Mouse (Mus musculus): ENCODE data around the gene Brsk1.

Gene Brsk1

DNA sequence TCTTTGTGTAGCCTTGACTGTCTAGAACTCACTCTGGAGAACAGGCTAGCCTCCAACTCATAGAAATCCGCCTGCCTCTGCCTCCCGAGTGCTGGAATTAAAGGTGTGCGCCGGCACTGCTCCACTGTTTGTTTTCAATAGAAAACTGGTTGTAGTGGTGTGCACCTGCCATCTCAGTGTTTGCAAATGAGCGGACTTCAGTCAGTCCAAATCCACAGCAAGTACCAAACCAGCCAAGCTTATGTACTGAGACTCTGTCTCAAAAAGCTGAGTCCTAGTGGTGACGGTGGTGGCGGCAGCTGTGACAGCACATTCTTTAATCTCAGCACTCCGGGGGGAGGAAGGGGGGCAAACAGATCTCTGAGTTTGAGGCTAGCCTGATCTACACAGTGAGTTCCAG is 21.9 kb upstream of the Brsk1 start:
- no peak for DNase-seq (ENCODE audit: low read depth, low spot score)

DNA sequence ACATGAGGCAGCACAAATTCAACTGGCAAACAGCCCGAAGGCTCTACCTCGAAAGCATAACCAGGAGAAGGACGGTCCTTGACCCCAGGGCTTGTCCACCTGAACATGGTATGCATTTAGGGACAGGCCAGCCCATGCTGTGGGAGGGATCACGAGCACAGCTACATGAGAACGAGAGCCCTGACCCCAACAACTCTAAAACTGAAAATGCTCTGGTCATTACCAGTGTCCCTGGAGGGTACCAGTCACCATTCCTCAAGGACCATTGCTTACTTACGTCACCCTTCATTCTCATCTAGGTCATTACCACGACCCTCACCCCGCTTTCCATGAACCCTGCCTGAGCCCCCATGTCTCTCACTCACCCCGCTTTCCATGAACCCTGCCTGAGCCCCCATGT is 21.2 kb upstream of the Brsk1 start:
- no peak for DNase-seq (ENCODE audit: low read depth, low spot score)

DNA sequence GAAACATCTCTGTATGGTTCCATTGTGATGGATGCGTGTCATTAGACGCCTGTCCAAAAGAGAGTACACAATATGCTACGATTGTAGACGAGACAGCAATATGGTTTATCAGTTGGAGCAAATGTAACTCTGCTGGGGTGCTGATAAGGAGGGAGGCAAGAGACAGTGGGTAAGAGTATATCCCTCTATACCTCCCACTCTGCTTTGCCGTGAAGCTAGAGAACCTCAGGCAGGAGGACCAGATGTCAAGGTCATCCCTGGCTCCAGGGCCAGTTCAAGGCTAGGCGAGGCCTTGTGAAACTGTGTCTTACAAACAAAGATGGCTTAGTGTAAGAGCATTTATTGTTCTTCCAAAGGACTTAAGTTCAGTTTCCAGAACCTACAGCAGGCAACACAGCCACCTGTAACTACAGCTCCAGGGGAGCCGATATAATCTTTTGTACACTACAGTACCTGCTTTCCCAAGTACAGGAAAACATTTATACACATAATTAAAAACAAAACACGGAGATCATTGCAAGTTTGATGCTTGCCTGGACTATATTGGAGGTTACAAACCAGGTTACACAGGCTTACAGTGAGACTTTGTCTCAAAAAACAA is 19.6 kb upstream of the Brsk1 start:
- no peak for DNase-seq (ENCODE audit: low read depth, low spot score)

DNA sequence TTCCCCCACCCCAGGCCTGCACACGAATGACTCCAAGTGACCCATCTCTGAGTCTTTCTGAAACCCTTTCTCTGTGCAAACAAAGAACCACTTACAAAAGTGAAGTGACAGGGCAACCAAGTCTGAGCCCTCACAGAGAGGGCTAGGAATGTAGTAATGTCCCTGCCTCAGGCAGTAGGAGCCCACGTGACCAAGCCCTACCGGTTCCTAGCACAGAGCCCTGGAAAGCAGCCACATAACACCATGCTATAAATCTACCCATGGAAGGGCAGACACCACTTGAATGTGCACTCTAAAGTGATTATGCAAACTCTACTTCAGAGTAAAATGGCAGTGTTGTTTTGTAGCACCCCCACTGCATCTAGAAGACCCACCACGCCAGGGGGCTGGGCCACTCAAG is 18.4 kb upstream of the Brsk1 start:
- no peak for DNase-seq (ENCODE audit: low read depth, low spot score)

DNA sequence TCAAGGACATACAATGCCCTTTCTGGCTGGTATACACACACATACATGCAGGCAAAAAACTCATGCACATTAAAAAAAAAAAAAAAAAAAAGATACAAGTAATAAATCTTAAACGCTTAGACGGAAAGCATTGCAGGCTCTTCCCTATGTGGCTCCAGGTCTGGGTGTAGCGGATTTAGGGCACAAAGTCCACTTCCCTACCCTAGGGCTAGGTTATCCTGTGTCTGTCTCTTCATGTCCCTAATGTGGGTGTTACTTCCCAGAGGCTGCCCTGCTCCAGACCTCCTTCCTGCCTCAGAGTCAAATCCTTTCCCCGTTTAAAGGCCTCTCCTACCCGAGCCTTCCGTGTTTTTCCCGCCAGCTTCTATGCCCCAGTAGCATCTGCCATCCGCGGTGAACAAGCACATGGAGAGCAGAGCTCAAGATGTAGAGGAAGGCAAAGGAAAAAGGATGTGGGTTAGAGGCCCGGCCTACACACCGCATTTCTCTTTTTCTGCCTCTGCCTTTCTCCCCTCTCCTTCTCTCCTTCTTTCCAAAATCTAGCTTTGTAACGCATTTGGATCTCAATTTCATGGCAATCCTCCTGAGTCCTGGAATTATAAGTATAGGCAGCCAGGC is 16.2 kb upstream of the Brsk1 start:
- no peak for DNase-seq (ENCODE audit: low read depth, low spot score)

DNA sequence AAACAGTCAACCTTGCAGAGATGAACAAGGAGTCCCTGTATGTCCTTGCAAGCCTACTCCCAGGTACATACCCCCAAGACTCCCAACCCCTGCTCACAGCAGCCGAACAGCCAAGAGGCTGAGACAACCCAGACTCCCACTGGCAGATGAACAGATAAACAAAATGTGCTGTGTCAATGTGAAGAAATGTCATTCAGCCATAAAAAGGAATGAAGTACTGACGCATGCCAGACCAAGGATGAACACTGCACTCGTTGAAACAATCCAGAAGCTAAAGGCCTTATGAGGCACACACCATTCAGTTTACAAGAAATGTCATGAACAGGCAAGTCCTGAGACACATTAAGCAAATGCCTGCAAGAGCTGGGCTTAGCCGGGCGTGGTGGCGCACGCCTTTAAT is 15.2 kb upstream of the Brsk1 start:
- no peak for DNase-seq (ENCODE audit: low read depth, low spot score)

DNA sequence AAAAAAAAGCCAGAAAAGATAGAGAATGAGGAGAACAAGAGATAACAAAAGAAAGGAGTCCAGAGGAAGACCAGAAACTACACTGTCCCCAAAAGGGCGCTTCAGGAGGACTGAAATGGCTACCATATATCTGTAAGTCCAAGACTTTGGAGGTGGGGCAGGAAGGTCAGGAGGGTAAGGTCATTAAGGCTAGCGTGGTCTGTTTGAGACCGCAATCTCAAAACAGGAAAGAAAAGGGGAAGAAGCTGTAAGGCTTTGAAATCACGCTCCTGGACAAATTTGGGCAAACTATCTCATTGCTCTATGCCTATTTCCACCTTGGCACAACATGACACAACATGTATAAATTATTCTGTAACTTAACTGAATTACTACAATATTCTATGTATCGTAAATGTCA is 7.1 kb upstream of the Brsk1 start:
- no peak for DNase-seq (ENCODE audit: low read depth, low spot score)

DNA sequence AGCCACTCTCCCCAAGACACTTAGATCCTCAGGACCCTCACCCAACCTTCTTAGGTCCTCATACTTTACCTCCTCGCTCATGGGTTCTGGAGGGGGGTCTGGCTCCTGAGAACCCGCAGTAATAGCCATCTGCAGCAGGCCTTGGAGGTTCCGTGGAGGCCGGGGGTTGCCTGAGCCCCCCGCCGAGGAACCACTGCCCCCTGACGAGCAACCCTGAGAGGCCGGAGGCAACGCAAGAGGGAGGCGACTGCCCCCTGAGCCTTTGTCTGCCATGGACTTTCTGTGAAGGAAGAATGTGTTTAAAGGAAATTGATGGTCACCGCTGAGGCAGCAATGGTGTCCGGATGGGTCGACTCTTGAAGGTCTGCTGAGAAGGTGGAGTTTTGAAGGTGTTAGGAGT is 6.2 kb upstream of the Brsk1 start:
- DNase-seq (ENCODE audit: low read depth, low spot score) = no peak

DNA sequence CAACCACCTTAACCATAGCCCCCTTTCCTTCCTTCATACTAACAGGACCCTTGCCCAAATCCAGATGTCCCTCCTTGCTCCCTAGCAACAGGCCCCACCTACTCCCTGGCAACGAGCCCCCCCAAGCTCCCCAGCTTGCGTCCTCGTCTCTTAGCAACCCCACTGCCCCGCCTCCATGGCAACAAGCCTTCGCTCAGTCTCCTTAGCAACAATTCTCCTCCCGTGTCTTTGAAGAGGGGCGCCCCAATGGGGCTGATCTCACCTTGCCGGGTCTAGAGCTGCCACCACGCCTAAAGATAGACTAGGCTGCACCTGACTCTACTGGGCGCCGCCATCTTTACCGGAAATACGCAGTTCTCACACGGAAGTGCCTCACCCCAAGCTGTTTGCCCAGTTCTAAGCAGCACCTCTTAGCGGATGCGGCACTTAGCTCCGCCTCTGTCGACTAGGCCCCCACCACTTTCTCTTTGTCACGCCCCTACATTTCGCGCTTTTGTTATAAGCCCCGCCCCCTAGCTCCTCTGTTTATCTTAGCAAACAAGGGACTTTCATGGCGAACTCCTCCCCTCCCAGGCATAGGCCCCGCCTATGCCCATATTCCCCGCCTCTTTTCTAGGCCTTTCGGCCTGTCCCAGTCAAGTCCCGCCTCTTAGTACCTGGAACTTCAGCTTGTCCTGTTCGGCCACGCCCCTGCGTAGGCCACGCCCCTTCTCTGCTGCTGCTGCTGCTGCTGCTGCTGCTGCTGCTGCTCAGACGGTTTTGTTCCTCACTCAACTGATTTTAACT is 5.6 kb upstream of the Brsk1 start, which contains the start of gene Hspbp1:
TSS of gene Hspbp1 (minus strand) at position 437 of the 786 bp plus-strand sequence.
- peak; percentile 89 for DNase-seq (ENCODE audit: low read depth, low spot score)

DNA sequence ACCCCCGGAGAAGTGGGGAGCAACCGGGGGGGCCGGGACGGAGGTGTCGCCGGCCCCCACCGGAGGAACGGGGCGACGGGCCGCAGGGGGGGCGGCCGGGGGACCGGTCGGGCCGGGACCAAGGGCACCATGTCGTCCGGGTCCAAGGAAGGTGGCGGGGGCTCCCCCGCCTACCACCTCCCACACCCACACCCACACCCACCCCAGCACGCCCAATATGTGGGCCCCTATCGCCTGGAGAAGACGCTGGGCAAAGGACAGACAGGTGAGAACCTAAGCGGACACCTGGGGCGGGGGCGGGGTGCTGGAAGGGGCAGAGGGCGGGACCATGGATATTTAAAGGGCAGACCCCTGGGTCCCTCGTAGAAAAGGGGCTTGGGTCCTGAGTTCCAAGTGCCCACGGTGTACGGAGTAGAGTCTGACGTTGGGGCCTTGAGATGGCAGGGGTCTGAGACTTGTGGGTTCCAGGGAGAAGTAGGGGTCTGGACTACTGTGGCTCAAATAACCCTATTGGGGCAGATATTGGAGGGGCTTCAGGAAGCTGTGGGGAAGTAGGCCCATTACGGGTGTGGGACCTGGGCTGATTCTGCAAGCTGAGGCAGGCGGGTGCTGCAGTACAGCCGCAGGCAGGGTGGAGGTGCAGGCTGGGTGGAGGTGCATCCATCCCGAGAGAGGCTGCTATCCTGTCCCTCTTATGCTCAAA is 698 bp downstream of the Brsk1 start:
- no peak for DNase-seq (ENCODE audit: low read depth, low spot score)

DNA sequence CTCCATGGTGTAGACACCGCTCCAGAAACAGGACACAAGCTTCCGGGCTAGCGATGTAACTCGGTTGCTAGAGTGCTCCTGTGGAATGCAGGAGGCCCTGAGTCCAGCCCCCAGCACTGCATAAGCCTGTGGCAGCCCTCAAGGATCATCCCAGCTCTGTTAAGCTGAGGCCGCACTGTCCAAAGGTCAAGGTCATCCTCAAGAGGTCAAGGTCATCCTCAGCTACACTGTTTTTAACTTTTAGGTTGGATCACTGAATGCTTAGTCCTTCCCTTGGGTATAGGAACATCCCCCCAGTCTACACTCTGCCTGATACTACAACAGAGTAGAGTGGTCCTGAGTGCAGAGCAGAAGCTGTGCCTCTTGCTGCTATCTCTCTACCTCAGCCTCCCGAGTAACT is 2.6 kb downstream of the Brsk1 start:
- no peak for DNase-seq (ENCODE audit: low read depth, low spot score)

DNA sequence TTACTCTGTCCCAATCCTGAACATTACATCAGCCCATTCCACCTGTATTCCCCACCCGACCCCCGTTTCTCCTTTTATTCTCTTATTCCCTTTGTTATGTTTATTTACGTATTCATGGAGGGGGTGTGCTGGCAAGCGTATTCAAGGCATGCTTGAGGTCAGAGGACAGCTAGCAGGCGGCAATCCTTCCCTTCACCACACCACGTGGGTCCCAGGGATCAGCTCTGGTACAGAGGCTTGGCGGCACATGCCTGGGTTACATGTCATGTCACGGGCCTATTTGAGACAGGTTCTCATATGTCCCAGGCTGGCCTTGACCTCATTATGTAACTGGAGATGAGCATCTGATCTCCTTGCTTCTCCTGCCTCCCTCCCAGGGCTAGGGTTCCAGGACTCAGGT is 11.9 kb downstream of the Brsk1 start:
- DNase-seq (ENCODE audit: low read depth, low spot score) = no peak

DNA sequence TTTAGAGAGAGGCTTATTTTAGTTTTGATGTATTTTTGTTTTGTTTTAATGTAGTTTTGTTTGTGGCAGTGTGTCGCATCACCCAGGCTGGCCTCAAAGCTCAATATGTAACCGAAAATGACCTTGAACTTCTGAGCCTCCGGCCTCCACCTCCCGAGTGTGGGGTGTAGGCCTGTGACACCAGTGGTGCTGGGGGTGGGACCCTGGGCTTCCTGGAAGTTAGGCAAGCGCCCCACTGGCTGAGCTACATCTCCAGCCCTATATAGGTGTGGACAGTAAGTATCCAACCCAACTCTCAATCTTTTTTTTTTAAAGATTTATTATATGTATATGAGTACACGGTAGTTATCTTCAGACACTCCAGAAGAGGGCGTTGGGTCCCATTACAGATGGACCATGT is 12.8 kb downstream of the Brsk1 start:
- no peak for DNase-seq (ENCODE audit: low read depth, low spot score)

DNA sequence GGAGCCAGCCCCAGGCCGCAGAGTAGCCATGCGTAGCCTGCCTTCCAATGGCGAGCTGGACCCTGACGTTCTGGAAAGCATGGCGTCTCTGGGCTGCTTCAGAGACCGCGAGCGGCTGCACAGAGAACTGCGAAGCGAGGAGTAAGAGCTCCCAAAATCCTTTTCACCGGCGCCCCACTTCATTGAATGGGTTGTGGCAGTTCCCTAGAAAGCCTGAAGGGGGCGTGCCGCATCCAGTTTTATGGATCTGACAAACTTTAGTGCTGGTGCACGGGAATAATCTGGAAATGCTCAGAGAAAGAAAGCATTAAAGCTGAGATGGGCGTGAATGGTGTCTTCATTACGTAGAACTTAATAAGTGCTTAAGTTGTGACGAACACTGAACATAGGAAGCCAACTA is 14.7 kb downstream of the Brsk1 start:
- DNase-seq (ENCODE audit: low read depth, low spot score) = no peak

DNA sequence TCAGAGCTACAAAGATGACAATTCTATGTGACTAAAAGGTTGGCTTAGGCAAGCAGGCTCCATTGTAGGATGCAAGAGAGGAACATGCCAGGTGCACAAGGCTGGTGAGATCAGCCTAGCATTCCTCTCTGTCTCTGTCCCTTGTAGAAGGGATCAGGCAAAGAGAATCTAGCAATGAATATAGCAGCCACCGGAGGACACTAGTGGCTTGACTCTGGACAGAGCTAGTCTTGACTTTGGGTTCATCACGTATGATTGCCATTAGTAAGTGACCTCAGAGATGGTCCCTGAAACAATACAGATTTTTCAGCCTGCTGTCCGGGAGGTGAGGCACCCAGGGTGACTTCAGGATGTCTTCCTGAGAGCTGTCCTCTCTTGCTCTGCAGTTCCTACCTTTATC is 22.2 kb downstream of the Brsk1 start:
- no peak for DNase-seq (ENCODE audit: low read depth, low spot score)

DNA sequence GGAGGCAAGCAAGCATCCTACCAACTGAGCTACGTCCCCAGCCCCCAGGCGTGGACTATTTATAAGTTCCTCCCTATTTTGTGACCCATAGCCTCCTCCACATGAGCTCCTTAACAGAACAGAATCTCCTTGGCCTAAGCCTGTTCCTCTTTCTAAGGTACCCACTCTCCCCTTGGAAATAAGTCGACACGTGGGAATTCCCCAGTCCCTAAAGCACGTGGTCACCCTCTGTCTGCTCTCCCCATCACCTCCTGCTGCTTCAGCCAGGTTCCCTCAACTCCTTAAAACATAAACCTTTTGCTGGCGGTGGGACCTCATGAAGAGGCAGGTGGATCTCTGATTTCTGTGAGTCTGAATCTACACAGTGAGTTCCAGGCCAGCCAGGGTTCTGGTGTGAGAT is 26.6 kb downstream of the Brsk1 start:
- no peak for DNase-seq (ENCODE audit: low read depth, low spot score)

DNA sequence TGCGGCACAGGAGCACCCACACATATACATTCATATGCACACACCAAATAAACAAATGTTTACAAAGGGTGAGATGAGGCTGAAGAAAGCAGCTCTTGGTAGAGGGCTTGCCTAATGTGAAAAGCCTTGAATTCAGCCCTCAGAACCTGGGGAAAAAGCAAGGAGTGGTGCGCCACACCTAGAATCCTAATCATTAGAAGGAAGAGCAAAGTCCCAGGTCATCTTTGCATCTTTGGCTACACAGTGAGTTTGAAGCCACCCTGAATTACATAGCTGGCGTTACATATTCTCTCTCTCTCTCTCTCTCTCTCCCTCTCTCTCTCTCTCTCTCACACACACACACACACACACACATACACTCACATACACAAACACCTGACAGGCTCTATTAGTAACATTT is 28.9 kb downstream of the Brsk1 start:
- DNase-seq (ENCODE audit: low read depth, low spot score) = no peak

DNA sequence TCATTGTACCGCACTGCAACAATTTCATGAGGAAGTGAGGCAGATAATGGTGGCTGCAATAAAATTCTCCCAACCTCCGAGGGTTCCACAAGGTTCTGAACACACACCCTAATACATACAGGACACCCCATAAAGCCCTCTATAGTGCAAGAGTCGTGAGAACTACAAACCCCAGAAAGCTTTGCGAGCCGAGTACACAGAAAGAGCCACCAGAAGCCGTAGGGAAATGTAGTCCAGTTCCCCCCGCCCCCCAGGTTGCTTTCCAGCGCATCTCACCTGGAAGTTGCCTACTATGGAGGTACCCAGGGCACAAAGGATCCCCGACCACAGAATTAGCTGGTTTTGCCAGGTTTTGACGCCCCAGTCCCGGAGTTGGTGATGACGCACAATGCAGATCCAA is 33.1 kb downstream of the Brsk1 start:
- no peak for DNase-seq (ENCODE audit: low read depth, low spot score)

DNA sequence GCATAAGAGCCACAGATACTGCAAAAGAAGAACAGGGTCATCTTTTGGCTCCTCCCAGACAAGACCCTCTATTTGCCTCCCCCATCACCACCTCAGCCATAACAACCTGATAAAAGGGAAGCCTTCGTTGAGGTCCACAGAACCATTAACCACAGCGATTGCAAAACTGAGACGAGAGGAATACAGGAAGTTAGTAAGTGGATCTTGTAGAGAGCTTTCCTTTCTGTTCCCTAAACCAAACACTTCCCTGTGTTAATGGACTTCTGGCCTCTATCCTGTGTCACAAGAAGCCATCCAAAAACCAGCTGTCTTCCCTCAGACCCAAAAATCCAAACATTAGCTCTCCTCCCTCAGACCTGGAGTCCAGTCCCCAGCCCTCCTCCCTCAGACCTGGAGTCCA is 34.0 kb downstream of the Brsk1 start:
- DNase-seq (ENCODE audit: low read depth, low spot score) = no peak

DNA sequence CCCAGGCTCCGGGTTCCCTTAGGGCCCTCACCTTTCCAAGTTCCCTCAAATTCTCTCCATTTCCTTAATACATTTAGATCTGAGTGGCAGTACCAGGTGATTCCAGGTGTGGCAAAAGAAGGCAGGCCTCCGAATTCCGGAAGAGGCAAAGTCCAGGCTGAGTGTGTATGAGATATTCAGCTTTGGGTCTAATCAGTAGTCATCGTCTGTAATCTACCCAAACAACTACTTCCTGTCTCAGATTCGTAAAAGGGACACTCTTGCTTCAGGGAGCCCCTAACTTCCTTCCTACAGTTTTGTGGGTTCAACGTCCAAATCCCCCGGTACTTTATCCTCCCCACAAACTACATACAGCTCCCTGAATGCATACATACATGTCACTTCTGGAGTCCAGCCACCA is 34.8 kb downstream of the Brsk1 start, which contains the start of gene Tmem150b:
TSS of gene Tmem150b (minus strand) at position 81 of the 400 bp plus-strand sequence.
- DNase-seq (ENCODE audit: low read depth, low spot score) = no peak

DNA sequence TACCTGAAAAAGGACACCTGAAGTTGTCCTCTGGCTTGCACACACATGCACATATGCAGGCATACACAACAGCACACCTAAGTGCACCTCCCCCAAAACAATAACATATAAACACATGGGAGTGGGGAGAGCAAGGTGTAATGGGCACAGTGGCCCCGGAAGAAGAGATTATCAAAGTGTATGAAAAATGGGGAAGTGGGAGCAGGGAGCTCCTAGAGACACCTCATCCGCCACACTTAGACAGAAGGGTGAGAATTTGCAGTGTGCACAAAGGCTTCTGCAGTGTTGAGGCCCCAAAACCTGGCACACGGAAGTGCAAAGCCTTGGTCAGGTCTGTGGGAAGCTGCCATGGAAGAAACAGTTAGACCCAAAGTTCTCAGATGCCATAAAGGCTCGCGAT is 40.7 kb downstream of the Brsk1 start:
- DNase-seq (ENCODE audit: low read depth, low spot score) = no peak

DNA sequence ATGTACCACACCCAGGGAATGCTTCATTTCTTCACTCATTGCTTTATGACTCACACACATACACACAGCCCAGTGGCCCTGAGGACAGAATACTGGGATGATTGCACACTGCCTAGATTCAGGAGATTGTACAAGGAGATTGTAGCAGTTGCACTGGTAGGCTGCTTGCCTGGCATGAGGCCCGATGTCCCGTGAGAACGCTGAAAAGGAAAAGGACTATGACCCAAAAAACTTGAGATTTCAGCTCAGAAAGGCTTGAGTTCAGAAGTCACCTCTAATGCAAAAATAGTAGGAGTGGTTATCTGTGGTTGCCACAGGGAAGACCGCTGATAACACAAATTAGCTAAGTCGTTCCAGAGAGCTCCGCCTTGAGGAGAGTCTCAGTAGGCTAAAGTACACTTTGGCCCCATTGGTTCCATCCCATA is 42.6 kb downstream of the Brsk1 start:
- no peak for DNase-seq (ENCODE audit: low read depth, low spot score)
